Mouse (Mus musculus) stomach, postnatal 0 days (tissue): ENCODE measurements around the gene Pigm.

Source experiments
- CTCF ChIP-seq: IDR thresholded peaks from 2 replicates; pipeline ENCODE4 v1.5.1; 2016; ENCODE audit warnings: antibody characterized with exemption, low read depth, mild to moderate bottlenecking, moderate library complexity
- EP300 ChIP-seq: optimal IDR thresholded peaks from 2 replicates; pipeline ENCODE3; 2016; ENCODE audit warnings: antibody characterized with exemption

DNA sequence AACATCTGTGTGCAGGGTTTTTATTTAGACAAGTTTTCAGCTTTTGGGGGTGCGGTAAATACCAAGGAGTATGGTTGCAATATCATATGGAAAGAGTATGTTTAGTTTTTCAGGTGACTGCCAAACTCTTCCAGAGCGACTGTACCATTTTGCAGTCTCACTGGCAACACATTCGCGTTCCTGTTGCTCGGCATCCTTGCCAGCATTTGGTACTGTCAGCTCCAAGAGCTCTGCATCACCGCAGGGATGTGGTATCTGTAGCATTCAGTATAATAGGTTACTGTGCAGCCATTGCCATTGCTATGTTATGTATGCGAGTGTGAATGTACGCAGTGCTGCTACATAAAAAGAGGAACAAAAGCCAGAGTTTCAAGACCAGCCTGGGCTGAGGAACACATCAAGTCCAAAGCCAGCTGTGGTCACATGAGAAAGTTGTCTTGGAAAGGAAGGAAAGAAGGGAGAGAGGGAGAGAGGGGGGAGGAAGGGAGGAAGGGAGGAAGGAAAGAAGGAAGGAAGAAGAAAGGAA lies 44.9 kb upstream of the Pigm start:
- TF ChIP-seq CTCF: no peak
- no peak for TF ChIP-seq EP300
